Mouse (Mus musculus) adrenal gland, postnatal 4 days (tissue): ENCODE data around the gene Ddi2. TPM values are rescaled to one million over a fixed set of nuclear protein-coding genes. Genes with fewer than 3 reads are reported as not detected.
A peak's percentile ranks its signal among the peaks of the same experiment; 100 is the strongest.

ENCODE experiments used
- DNase-seq, 2 experiments: peaks; one replicate each; pipeline ENCODE4 v3.0.0; 2021 to 2022; ENCODE audit warnings: low spot score in 2 of 2, mixed read lengths in 2 of 2
- total RNA-seq, 2 experiments: library from RNA; stranded (reverse); gene quantifications; 2 replicates each; pipeline ENCODE4 v1.2.3; 2021

Ddi2 gene
- total RNA-seq, 2 experiments from 2014 or later = 51.8 to 56.0 TPM

DNA sequence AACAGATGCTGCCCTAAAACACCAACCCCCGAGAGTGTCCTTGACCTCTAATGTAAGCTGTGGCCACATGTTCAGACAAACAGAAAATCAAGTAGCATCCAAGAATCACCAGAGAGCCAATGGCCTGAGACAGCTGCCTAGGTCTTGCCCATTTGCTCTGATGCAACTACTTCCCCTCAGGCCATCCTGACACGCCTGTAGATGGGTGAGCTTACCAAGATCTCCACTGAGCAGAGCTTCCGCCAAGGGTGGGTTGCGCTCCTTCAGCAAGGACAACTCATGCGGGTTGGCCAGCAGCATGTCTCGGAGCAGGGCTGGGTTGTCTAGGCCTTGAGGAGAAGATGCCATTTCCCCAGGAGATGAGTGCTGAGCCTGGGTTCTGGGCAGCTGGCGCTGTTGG is 15.2 kb downstream of the Ddi2 start:
- DNase-seq = no peak

DNA sequence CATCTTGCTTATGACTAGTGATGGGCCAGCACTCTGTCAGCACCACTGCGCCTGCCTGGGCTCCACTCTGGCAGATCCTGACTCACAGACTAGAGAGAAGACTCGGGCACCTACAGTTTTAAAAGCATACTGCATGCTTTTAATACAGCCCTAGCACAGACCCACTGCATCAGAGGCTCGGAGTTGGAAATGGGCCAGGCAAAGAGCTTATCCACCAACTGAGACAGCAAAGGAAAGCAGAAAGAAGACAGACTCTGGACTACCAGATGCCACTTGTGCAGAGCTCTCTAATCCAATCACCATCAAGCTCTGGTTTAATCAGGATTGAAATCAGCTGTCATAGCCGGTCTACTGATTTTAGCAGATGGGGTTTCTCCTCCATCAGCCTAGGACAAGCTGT is 17.9 kb downstream of the Ddi2 start:
- DNase-seq = no peak

DNA sequence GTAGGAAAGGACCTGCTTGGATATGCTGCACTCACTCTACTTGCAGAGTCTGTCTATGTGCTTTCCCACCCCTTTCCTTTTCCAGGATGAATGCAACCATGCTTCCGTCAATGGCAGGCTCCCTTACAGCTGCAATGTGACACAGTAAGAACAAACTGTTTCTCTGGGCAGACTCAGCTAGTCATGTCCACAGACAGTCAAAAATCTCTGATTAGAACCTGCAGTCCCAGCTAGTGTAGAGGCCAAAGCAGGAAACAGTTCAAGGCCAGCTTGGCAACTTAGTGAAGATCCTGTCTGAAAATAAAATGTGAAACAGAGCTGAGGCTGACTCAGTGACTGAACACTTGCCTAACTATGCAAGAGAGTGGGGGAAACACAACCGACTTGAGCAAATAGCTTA is 18.6 kb downstream of the Ddi2 start:
- no peak for DNase-seq

DNA sequence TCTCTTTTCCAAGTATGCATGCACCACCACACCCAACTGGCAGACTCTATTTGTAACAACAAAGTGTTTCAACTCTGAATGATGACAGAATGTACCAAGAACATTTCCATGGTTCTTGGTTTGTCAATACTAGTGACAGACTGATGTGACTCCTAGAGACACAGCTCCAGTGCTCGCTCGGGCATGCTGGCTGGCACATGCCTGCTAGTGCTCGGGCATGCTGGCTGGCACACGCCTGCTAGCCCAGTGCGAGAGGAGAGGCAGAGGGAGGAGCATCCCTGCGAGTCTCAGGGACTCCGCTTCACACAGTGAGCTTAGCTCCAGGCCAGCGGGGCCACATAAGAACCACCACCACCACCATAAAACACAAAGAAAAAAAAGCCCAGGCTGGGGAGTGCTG is 28.5 kb downstream of the Ddi2 start:
- DNase-seq = no peak

DNA sequence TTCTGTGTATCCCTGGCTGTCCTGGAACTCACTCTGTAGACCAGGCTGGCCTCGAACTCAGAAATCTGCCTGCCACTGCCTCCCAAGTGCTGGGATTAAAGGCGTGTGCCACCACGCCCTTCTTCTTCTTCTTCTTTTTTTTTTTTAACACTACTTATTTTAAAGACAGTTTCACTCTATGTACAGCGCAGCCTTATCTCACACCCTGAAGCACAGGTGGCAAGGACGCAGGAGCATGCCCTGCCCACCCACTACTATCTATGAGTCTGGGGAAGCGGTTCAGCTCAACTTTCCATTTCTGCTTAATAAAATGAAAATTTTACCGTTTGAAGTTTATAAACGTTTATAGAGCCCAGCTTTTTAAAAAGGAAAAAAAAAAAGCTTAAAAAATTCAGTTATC is 34.7 kb downstream of the Ddi2 start:
- DNase-seq = no peak

DNA sequence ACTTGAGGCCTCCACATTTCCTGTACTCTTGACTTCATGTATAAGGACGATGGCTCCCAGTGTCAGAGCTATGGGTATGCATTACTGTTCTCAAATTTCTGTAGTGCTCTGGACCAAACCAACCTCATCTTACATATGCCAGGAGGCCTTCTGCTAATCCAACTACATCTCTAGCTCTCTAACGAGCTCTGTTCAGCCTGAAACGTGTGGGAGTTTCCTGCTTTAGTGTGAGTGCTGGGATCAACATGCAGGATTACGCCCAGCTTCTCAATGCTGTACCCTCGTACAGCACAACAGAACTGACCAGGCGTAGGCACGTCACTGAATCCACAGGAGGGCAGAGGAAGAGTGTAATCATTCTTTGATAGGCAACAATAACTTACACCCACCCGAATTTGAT is 36.7 kb downstream of the Ddi2 start:
- DNase-seq = no peak

DNA sequence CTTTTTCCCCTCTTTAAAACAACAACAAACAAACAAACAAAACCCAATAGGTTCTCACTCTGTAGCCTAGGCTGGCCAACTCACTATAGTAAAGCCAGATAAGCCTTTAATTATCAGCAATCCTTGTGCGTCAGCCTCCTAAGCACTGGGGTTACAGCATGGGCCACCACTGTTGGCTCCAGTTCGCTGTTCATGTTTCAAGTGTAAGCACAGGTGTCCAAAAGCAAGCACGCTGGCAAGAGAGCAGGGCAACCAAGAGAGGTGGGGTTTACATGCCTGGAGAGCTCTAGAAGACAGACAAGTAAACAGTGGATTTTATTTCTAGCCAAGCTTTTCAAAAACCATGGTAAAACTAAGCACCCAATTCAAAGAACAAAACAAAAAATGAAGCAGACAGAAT is 37.1 kb downstream of the Ddi2 start:
- DNase-seq = no peak

DNA sequence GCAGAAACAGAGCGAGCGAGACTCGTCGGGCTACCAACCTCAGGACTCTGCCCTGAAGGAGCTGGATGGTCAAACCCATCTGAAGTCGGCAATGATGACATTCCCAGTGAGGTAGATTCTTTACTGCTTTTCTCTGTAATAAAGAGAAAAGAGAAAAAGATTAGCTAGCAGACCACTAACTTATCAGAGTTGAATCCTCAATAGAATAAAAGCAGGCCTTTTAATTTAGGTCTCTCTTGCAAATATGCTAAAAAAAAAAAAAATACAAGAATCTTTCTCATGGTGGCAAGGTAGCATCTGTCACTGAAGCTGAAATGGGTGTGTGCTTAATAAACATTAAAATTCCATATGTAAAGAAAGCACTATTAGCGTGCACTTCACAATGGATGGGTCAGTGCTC is 37.7 kb downstream of the Ddi2 start, which contains the start of gene Rsc1a1:
Gene Rsc1a1 (minus strand): TSS at position 101 of the 400 bp plus-strand sequence.
- DNase-seq = no peak

DNA sequence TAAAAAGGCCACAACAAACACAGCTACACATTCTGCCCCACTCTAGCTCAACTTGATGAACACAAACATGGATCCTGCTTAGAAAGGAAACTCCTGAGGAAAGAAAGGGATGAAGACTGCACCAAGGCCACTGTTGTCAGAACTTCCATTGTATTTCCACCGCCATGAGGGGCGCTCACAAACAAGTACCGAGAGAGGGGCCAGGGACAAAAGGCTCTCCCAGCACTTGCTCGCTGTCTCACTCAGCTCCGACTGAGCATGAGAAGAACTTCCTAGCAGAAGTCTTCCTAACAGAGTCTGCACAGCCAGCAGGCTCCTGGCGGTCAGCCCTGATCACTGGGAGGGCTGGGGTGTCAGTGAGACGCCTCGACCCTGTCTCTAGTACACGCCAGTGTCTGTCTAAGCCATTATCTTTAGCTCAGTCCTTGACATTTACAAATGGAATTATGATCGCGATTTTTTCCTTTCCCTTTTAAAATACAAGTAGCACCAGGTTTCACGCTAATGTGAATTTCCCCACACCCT is 40.5 kb downstream of the Ddi2 start:
- DNase-seq = peak in 1 of 2 experiments; percentile 25

DNA sequence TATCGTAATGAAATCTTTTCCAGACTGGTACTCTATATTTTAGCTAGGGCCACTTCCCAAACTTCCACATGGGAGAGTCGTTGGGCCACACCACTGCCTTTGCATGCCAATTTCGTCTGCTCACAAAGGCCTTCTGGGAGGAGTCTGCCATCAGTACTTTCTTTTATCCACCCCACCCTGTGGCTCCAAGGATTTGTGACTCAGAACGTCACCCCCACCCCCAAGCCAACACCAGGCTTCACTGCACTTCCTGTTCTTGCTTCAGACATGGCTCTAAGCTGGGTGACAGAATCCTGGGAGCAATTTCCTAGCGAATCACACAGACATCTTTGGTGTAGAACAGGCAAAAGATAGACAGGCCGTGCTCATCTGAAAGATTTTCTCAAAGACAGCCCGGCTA is 41.5 kb downstream of the Ddi2 start:
- DNase-seq = peak in 1 of 2 experiments; percentile 43

DNA sequence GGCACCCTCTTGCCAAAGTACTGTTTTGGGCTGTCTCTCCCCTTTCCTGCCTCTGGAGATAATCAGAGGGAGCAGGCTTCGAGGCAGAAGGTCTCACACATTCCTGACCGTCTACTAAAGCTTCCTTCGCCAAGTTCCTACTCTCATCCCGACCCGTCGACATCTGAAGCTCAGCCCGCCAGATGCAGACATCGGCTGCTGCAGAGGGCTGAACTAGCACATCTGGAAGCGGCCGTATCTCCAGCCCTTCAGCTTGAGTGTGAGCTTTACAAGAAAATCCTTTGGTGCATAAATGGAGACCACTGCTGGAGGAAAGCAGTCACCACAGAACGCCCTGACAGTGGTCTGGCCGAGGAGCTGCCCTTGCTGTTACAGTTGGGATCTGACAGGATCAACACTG is 42.3 kb downstream of the Ddi2 start:
- DNase-seq = no peak

DNA sequence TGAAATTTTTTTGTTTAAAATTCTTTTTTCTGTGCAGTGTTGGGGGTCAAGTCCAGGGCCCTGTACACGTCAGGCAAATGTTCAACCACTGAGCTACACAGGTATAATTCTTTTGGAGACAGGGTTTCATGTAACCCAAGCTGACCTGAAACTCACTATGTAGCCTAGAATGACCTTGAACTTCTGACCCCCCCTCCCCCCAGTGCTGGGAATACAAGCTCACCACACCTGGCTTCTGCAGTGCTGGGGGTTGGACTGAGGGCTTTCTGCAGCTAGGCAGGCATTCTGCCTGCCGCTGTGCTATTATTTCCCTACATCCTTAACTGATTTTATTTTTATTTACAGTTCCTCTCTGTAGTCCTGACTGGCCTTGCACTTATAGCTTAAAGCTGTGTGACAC is 44.2 kb downstream of the Ddi2 start:
- no peak for DNase-seq

DNA sequence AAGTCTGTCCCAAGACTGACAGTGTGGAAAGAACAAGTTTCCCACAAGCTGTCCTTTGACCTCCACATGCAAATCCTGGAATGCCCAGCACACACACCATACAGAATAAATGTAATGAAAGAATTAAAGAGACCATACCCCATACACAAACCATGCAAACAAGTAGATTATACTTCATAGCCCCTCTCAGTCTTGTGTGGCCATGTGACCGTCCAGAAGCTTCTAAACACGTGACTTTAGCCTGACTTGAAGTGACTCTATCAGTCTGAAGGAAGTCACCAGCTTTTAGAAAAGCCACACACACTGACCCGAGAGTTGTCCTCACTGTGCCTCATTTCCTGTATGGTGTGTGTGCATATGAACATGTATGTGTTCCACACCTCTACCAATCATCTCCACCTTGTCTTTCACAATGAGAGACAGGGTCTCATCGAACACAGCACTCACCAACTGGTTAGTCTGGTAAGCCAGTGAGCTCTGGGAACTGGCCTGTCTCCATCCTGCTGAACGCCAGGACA is 46.7 kb downstream of the Ddi2 start:
- no peak for DNase-seq

DNA sequence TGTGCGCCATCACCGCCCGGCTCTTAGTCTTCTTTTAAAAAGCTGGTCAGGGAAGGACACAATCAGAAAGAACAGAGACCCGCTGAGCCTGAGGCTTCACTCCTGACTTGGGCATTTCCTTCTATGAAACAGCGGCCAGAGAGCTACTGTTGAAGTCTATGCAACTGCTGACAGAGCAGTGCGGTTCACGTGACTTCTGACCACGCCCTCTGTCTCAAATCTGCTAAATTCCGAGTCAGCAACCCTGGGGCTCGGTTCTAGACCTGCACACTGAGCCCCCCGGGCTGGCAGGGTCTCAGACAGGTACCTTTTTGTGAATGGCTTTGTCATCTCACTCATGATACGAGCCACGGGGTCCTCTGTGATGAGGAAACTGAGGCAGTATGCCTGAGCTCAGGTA is 50.9 kb downstream of the Ddi2 start:
- no peak for DNase-seq

DNA sequence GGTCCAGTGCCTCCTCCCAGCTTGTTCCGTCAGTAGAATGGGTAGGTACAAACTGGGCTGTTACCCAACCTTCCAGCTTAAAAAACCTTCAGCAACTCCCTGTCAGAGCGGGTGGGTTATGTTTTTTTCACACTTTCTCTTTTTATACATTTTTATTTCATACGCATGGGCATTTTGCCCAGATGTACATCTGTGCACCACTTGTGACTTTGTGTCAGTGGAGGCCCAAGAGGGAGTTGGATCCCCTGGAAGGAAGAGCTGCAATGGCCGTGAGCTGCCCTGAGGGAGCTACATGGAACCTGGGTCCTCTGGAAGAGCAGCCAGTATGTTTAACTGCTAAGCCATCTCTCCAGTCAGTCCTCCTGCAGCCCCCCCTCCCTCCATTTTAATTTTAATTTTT is 51.8 kb downstream of the Ddi2 start:
- DNase-seq = no peak

DNA sequence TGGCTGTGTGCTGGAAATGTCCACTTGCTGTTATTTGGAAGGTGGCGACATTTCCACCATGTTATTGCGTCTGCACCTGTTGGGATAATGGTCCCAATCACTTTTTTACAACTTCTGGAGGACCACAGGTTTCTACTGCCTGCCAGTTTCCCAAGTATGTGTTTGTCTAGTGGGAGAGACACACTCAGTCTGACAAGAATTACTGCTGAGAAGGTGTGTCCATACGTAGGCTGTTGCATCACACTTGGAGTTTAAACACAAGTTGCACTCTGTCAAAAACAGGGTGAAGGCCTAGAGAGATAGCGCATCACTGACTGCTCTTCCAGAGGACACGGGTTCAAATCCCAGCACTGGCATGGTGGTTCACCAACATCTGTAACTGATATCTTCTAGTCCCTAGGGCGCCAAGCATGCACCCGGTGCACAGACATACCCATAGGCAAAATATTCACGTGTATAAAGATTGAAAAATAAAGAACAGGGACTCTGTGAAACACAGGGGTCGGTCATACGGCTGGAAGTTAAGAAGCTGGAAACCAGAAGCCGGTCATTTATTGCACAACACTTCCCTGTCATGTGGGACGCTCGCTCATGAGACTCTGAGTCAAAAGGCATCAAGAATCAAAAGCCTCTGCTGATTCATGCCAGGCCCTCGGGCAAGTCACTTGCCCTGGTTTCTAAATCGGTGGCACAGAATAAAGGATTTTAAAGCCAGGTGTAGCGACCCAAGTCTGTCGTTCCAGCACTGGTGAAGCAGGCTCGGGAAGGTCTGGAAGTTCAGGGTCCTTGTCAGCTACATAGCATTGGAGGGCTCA is 53.1 kb downstream of the Ddi2 start:
- no peak for DNase-seq

DNA sequence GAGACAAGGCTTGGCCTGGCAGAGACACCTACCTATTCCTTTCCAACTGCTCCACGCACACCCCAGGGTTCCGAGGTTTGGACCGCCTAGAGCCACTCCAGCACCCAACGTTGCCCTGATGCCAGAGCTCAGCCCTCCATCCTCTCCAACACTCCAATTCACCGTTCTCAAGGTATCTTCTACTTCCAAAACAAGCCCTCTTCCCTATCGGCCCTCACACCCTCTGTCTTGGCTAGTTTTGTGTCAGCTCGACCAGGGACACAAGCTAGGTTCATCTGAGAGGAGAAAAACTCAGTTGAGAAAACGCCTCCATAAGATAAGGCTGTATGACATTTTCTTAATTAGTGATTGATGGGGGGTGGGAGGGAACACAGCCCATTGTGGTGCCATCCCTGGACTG is 58.4 kb downstream of the Ddi2 start, which contains the start of gene Plekhm2:
Gene Plekhm2 (minus strand): TSS at position 101 of the 400 bp plus-strand sequence.
- no peak for DNase-seq

DNA sequence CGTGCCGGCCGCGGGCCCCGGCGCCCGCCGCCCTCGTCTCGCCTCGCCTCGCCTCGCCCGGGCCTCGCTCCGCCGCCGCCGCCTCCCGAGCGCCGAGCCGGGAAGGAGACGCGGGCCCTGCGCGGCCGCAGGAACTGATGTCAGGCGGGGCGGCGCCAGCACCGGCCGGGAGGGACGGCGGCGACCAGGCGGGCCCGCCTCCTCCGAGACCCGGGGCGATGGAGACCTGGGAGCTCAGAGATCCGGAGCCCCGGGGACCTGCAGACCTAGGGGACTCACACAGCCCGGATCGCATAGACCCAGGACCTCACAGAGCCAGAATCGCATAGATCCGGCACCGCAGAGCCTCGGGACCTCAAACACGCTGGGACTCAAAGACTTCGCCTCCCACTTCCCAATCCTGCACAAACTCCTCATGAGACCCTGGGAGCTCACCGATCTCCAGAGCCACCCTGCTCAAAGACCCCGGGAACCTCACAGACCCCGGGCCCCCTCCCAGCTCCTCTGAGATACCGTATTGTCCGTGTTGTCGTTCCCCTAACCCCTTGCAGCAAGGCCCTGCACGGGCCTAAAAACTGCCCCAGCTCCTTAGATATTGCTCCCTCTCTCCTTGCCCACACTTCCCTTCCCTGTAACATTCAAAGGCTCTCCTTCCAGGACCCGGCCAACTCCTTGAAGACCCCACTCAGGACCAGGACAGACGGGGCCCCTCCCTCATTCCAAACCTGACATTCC is 59.0 kb downstream of the Ddi2 start:
- peak; percentile 49 to 51 for DNase-seq

DNA sequence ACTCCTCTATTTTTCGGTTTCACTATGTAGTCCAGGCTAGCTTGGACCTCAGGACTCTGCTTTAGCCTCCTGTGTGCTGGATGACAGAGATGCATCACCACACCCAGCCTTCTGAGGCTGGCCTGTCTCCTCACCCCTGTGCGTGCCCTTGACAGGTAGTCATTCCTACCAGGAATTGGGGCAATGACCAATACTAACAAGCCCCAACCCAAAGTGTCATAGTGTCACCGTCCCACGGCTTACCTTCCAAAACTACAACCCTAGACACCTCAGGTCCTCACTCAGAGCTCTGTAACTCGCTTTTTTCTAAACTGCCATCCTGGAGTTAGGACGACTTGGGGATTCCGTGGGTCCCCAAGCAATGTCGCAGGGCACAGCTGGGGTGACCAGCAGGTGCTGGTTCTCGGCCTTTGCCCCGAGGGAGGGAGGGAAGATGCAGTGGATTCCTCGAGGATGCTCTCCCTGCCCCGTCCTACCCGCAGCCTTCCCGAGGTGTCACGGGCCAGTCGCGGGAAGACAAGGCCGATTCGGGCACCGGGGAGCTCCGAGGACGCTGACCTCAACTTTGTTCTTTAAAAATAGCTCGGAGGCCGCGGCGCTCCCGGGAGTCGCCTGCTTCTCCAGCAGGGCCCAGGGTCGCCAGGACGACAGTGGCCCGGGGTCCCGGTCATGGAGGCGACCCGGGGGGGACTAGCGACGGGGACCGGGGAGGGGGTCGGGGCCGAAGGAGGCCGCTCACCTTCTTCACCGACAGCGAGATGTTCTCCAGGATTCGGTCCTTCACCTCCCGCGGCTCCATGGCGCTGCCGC is 59.9 kb downstream of the Ddi2 start:
- DNase-seq = no peak

DNA sequence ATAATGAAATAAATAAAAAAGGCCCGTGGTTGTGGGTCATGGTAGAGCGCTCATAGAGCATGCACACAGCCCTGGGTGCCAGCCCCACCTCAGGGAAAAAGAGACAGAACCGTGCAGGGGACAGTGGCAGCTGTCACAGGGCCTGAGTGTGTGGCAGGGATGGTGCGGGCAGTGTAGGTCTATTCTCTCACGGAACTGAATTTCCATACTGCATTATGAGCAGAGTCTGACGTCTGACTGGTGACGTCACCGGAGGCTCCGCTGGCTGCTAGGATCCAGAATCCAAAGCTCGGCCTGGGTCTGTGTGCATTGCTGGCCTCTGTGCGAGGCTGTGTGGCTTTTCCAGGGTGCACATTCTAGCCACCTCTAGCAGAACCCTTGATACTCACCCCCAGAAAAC is 62.3 kb downstream of the Ddi2 start:
- no peak for DNase-seq

DNA sequence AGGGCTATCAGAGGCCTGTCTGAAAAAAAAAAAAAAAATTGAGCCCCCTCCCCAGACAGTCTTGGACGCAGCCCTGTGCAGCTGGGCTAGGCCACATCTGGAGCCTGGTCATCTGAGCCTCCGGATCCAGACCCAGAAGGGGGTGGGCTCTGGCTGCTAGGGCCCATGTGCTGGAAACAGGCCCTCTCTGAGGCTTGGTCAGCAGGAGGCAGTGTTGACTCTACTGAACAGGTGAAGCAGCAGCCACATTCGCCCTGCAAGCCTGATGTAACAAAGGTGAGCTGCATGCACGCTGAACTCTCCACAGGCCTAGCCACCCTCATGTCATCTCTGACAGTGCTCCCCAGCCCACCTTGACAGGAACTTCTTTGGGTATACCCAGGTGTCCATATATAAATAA is 63.5 kb downstream of the Ddi2 start:
- DNase-seq = no peak
